Mouse (Mus musculus) MEL (cell line): ENCODE results near the gene Zfp384. TPM values are rescaled to one million over a fixed set of nuclear protein-coding genes. Genes with fewer than 3 reads are reported as not detected.

ENCODE experiments used
- DNase-seq: peaks from one replicate; pipeline ENCODE4 v3.0.0; 2011; ENCODE audit warnings: low read depth, low spot score
- H3K27ac ChIP-seq: 2 replicates; pipeline ENCODE4 v1.5.1; 2012; ENCODE audit warnings: low read depth, mild to moderate bottlenecking, control low read depth, low read length, moderate library complexity; ENCODE audit not compliant: control insufficient read depth
- H3K27me3 ChIP-seq, 2 experiments: fragments of 150-350 bp in 1 of 2; sonication (generic) in 1 of 2; 2 replicates each; pipeline ENCODE4 v1.6.1; 2012; ENCODE audit warnings: low read length in 2 of 2, mild to moderate bottlenecking in 2 of 2, improper control_type of control experiment in 1 of 2, moderate library complexity in 1 of 2; ENCODE audit not compliant: insufficient read depth in 2 of 2, control insufficient read depth in 1 of 2
- H3K36me3 ChIP-seq, 2 experiments: 2 replicates each; pipeline ENCODE4 v1.6.1; 2012 to 2014; ENCODE audit warnings: low read length in 2 of 2, improper control_type of control experiment in 1 of 2, inconsistent platforms in 1 of 2, mild to moderate bottlenecking in 1 of 2; ENCODE audit not compliant: insufficient read depth in 2 of 2, control insufficient read depth in 1 of 2
- H3K4me1 ChIP-seq, 2 experiments: fragments of 150-350 bp in 1 of 2; sonication (generic) in 1 of 2; 2 replicates each; pipeline ENCODE4 v1.6.1; 2012; ENCODE audit warnings: low read length in 2 of 2, improper control_type of control experiment in 1 of 2, mild to moderate bottlenecking in 1 of 2; ENCODE audit not compliant: insufficient read depth in 2 of 2, control insufficient read depth in 1 of 2
- H3K4me3 ChIP-seq, 2 experiments: fragments of 150-350 bp in 1 of 2; sonication (generic) in 1 of 2; 2 replicates each; pipeline ENCODE4 v1.5.1; 2012; ENCODE audit warnings: low read depth in 2 of 2, low read length in 2 of 2, mild to moderate bottlenecking in 2 of 2, moderate library complexity in 2 of 2, control low read depth in 1 of 2, improper control_type of control experiment in 1 of 2; ENCODE audit not compliant: control insufficient read depth in 1 of 2, insufficient read depth in 1 of 2
- H3K79me2 ChIP-seq: 2 replicates; pipeline ENCODE4 v1.6.1; 2012; ENCODE audit warnings: mild to moderate bottlenecking, low read length, moderate library complexity; ENCODE audit not compliant: control insufficient read depth, poor library complexity, insufficient read depth
- H3K9ac ChIP-seq: 2 replicates; pipeline ENCODE4 v1.6.1; 2012; ENCODE audit warnings: low read depth, mild to moderate bottlenecking, control low read depth, low read length, moderate library complexity; ENCODE audit not compliant: control insufficient read depth, poor library complexity, severe bottlenecking
- H3K9me3 ChIP-seq: fragments of 150-350 bp; sonication (generic); replicated peaks from 2 replicates; pipeline ENCODE4 v1.6.1; 2012; ENCODE audit warnings: mild to moderate bottlenecking, low read length, improper control_type of control experiment, moderate library complexity; ENCODE audit not compliant: insufficient read depth
- CHD1 ChIP-seq: IDR thresholded peaks from 2 replicates; pipeline ENCODE4 v1.6.1; 2012; ENCODE audit warnings: low read depth, mild to moderate bottlenecking, inconsistent platforms, low read length, improper control_type of control experiment
- CHD2 ChIP-seq: IDR thresholded peaks from 2 replicates; pipeline ENCODE4 v1.6.1; 2011; ENCODE audit warnings: low read length, improper control_type of control experiment
- E2F4 ChIP-seq: IDR thresholded peaks from 2 replicates; pipeline ENCODE4 v1.6.1; 2011; ENCODE audit warnings: low read depth, low read length, improper control_type of control experiment, borderline replicate concordance
- ELF1 ChIP-seq: IDR thresholded peaks from 2 replicates; pipeline ENCODE4 v1.6.1; 2014; ENCODE audit warnings: low read depth, mild to moderate bottlenecking, inconsistent platforms, low read length, improper control_type of control experiment, moderate library complexity
- ETS1 ChIP-seq: IDR thresholded peaks from 2 replicates; pipeline ENCODE4 v1.6.1; 2012; ENCODE audit warnings: low read depth, mild to moderate bottlenecking, inconsistent platforms, low read length, improper control_type of control experiment, moderate library complexity
- GABPA ChIP-seq: IDR thresholded peaks from 2 replicates; pipeline ENCODE4 v1.6.1; 2012; ENCODE audit warnings: low read depth, mild to moderate bottlenecking, inconsistent platforms, low read length, improper control_type of control experiment, moderate library complexity
- GATA1 ChIP-seq: IDR thresholded peaks from 2 replicates; pipeline ENCODE4 v1.6.1; 2011; ENCODE audit warnings: low read depth, low read length, improper control_type of control experiment
- HCFC1 ChIP-seq: IDR thresholded peaks from 2 replicates; pipeline ENCODE4 v1.6.1; 2012; ENCODE audit warnings: low read depth, mild to moderate bottlenecking, inconsistent platforms, low read length, improper control_type of control experiment, moderate library complexity
- JUND ChIP-seq: IDR thresholded peaks from 2 replicates; pipeline ENCODE4 v1.6.1; 2011; ENCODE audit warnings: low read depth, mild to moderate bottlenecking, improper control_type of control experiment, low read length
- KAT2A ChIP-seq: conservative IDR thresholded peaks from 2 replicates; pipeline ENCODE4 v1.6.1; 2012; ENCODE audit warnings: low read depth, low read length, improper control_type of control experiment, inconsistent platforms
- MAFK ChIP-seq: IDR thresholded peaks from 2 replicates; pipeline ENCODE4 v1.6.1; 2011; ENCODE audit warnings: low read depth, mild to moderate bottlenecking, low read length, improper control_type of control experiment, borderline replicate concordance
- MAX ChIP-seq: IDR thresholded peaks from 2 replicates; pipeline ENCODE4 v1.6.1; 2011; ENCODE audit warnings: low read length, improper control_type of control experiment
- MEF2A ChIP-seq: IDR thresholded peaks from 2 replicates; pipeline ENCODE4 v1.6.1; 2014; ENCODE audit warnings: low read depth, mild to moderate bottlenecking, inconsistent platforms, low read length, improper control_type of control experiment; ENCODE audit not compliant: poor library complexity, insufficient replicate concordance, severe bottlenecking; ENCODE audit errors: extremely low read depth
- MYC ChIP-seq: IDR thresholded peaks from 2 replicates; pipeline ENCODE4 v1.6.1; 2011; ENCODE audit warnings: low read depth, mild to moderate bottlenecking, low read length, improper control_type of control experiment, moderate library complexity
- NRF1 ChIP-seq: IDR thresholded peaks from 2 replicates; pipeline ENCODE4 v1.6.1; 2014; ENCODE audit warnings: low read depth, mild to moderate bottlenecking, inconsistent platforms, low read length, improper control_type of control experiment, moderate library complexity; ENCODE audit not compliant: poor library complexity, insufficient read depth, severe bottlenecking
- POLR2A ChIP-seq, 2 experiments: IDR thresholded peaks; 2 replicates each; pipeline ENCODE4 v1.6.1; 2011 to 2012; ENCODE audit warnings: low read length in 2 of 2, mild to moderate bottlenecking in 2 of 2, control low read depth in 1 of 2, improper control_type of control experiment in 1 of 2, low read depth in 1 of 2, moderate library complexity in 1 of 2; ENCODE audit not compliant: control insufficient read depth in 1 of 2, insufficient read depth in 1 of 2, poor library complexity in 1 of 2
- POLR2AphosphoS2 ChIP-seq: IDR thresholded peaks from 2 replicates; pipeline ENCODE4 v1.6.1; 2011; ENCODE audit warnings: low read length, improper control_type of control experiment
- RCOR1 ChIP-seq: IDR thresholded peaks from 2 replicates; pipeline ENCODE4 v1.6.1; 2012; ENCODE audit warnings: low read depth, mild to moderate bottlenecking, inconsistent platforms, low read length, improper control_type of control experiment
- SIN3A ChIP-seq: IDR thresholded peaks from 2 replicates; pipeline ENCODE4 v1.6.1; 2012; ENCODE audit warnings: low read length, improper control_type of control experiment, inconsistent platforms
- TBP ChIP-seq: IDR thresholded peaks from 2 replicates; pipeline ENCODE4 v1.8.0; 2011; ENCODE audit warnings: low read depth, low read length, improper control_type of control experiment
- UBTF ChIP-seq: IDR thresholded peaks from 2 replicates; pipeline ENCODE4 v1.6.1; 2012; ENCODE audit warnings: low read depth, mild to moderate bottlenecking, inconsistent platforms, low read length, improper control_type of control experiment, moderate library complexity, borderline replicate concordance; ENCODE audit not compliant: insufficient read depth
- USF1 ChIP-seq: IDR thresholded peaks from 2 replicates; pipeline ENCODE4 v1.6.1; 2014; ENCODE audit warnings: low read depth, mild to moderate bottlenecking, inconsistent platforms, low read length, improper control_type of control experiment, moderate library complexity
- USF2 ChIP-seq, 2 experiments: IDR thresholded peaks; 2 replicates each; pipeline ENCODE4 v1.6.1; 2011 to 2012; ENCODE audit warnings: improper control_type of control experiment in 2 of 2, low read length in 2 of 2, borderline replicate concordance in 1 of 2, inconsistent platforms in 1 of 2, low read depth in 1 of 2, mild to moderate bottlenecking in 1 of 2; ENCODE audit not compliant: insufficient read depth in 1 of 2
- ZC3H11A ChIP-seq: IDR thresholded peaks from 2 replicates; pipeline ENCODE4 v1.6.1; 2012; ENCODE audit warnings: low read depth, mild to moderate bottlenecking, inconsistent platforms, low read length, improper control_type of control experiment
- ZKSCAN1 ChIP-seq: IDR thresholded peaks from 2 replicates; pipeline ENCODE4 v1.6.1; 2012; ENCODE audit warnings: low read depth, mild to moderate bottlenecking, inconsistent platforms, low read length, improper control_type of control experiment, moderate library complexity
- ZMIZ1 ChIP-seq: IDR thresholded peaks from 2 replicates; pipeline ENCODE4 v1.6.1; 2012; ENCODE audit warnings: low read depth, mild to moderate bottlenecking, inconsistent platforms, low read length, improper control_type of control experiment, moderate library complexity
- ZNF384 ChIP-seq: IDR thresholded peaks from 2 replicates; pipeline ENCODE4 v1.6.1; 2012; ENCODE audit warnings: low read depth, mild to moderate bottlenecking, inconsistent platforms, low read length, improper control_type of control experiment
- polyA plus RNA-seq, 2 experiments: library from polyadenylated mRNA; stranded (reverse) in 1 of 2; unstranded in 1 of 2; fragments of >175 nt in 1 of 2; fragments of >200 nt in 1 of 2; gene quantifications; 2 replicates each; pipeline versions ENCODE4 v1.2.1 to v1.2.4; 2012; ENCODE audit warnings: low replicate concordance in 2 of 2, low read depth in 1 of 2; ENCODE audit not compliant: insufficient read length in 2 of 2, insufficient read depth in 1 of 2, missing spikeins in 1 of 2
- total RNA-seq: library from RNA; depleted of rRNA; stranded (reverse); fragments of 300-350 nt; gene quantifications from 2 replicates; pipeline ENCODE4 v1.2.3, GENCODE M21; 2012

Gene Zfp384
- total and polyA plus RNA-seq, 3 experiments, result 19.5 to 57.4 TPM; not detected in 1

- H3K36me3 ChIP-seq, result peaks cover under 1 to 22% of the 10 kb centered on the region in 2 experiments
- TF ChIP-seq NRF1, result no peak
- 0 out of 2 replicates have a peak, but pooled peaks have one; percentile 17 for TF ChIP-seq RCOR1
- no peak; a peak in 1 of 4 replicates for TF ChIP-seq POLR2A (IDR thresholded peaks at IDR 0.05; ENCODE audit: control insufficient read depth in 1 of 2, insufficient read depth in 1 of 2, low read depth in 1 of 2, low read length in 2 of 2, poor library complexity in 1 of 2)
- TF ChIP-seq ZKSCAN1, result 0 out of 2 replicates have a peak, but pooled peaks have one; percentile 51
- TF ChIP-seq CHD2, result peak; percentile 16; the same call in 1 of the 2 replicates
- peak; percentile 64; the same call in 1 of the 2 replicates for TF ChIP-seq ZMIZ1
- TF ChIP-seq USF2 (IDR thresholded peaks at IDR 0.05; ENCODE audit: borderline replicate concordance in 1 of 2, insufficient read depth in 1 of 2, low read depth in 1 of 2, low read length in 2 of 2), result no peak
- no peak for TF ChIP-seq MAX
- no peak for TF ChIP-seq MEF2A
- no peak; the same call in 1 of the 2 replicates for TF ChIP-seq MYC
- peak overlapping the region in 1 of 2 experiments; percentile 16; a peak in 1 of 4 replicates for H3K4me3 ChIP-seq
- peak overlapping the region; percentile 61 for H3K9ac ChIP-seq
- peaks cover 5% of the 10 kb centered on the region; the same call in 1 of the 2 replicates for H3K79me2 ChIP-seq
- H3K27me3 ChIP-seq, result no peaks in the 10 kb centered on the region
- no peak for DNase-seq
- H3K9me3 ChIP-seq, result no peaks in the 10 kb centered on the region
- peaks cover 13 to 18% of the 10 kb centered on the region in 2 experiments for H3K4me1 ChIP-seq
- H3K27ac ChIP-seq, result peak overlapping the region; percentile 86
Observed at GRCm38 (mm10) chr6:125039131-125039530, 30.2 kb downstream of the Zfp384 start.

GRCm38 (mm10) chr6:125039533-125040153, 30.7 kb downstream of the Zfp384 start, which contains the start of gene Ing4:
Gene Ing4, plus strand, starts transcription at chr6:125039760.
- TF ChIP-seq ETS1, result peak; percentile 80
- no peak for TF ChIP-seq MAFK
- no peak for TF ChIP-seq USF2 (IDR thresholded peaks at IDR 0.05; ENCODE audit: borderline replicate concordance in 1 of 2, insufficient read depth in 1 of 2, low read depth in 1 of 2, low read length in 2 of 2)
- peak; percentile 36 to 45; a peak in 2 of 4 replicates for TF ChIP-seq POLR2A (IDR thresholded peaks at IDR 0.05; ENCODE audit: control insufficient read depth in 1 of 2, insufficient read depth in 1 of 2, low read depth in 1 of 2, low read length in 2 of 2, poor library complexity in 1 of 2)
- TF ChIP-seq ELF1, result peak; percentile 100
- peak; percentile 86 for TF ChIP-seq MYC
- peak; percentile 92 for TF ChIP-seq MAX
- peak; percentile 83 for TF ChIP-seq TBP
- no peak for TF ChIP-seq ZC3H11A
- TF ChIP-seq ZNF384, result peak; percentile 100
- TF ChIP-seq E2F4, result peak; percentile 96
- no peak for TF ChIP-seq CHD1
- peak; percentile 87; the same call in 1 of the 2 replicates for TF ChIP-seq POLR2AphosphoS2
- TF ChIP-seq ZMIZ1, result no peak
- no peak for TF ChIP-seq JUND
- TF ChIP-seq USF1, result no peak
- TF ChIP-seq NRF1, result peak; percentile 35; the same call in 1 of the 2 replicates
- no peak; the same call in 1 of the 2 replicates for TF ChIP-seq GABPA
- no peak for TF ChIP-seq UBTF
- 0 out of 2 replicates have a peak, but pooled peaks have one; percentile 10 for TF ChIP-seq GATA1
- TF ChIP-seq HCFC1, result peak; percentile 98
- peak; percentile 99 for TF ChIP-seq SIN3A
- peak; percentile 96 for TF ChIP-seq KAT2A

More at GRCm38 (mm10) chr6:125039533-125040153, 30.7 kb downstream of the Zfp384 start, which contains the start of gene Ing4:
- DNase-seq, result peak; percentile 99
- Histone ChIP-seq H3K79me2 (peaks cover 5% of the 10 kb centered on the region; the same call in 1 of the 2 replicates), H3K4me1 (peaks cover 13 to 18% of the 10 kb centered on the region in 2 experiments), H3K27me3 (no peaks in the 10 kb centered on the region), H3K27ac (peak within 1 kb of the TSS; percentile 88), H3K9me3 (no peaks in the 10 kb centered on the region), H3K9ac (peak within 1 kb of the TSS; percentile 80), H3K4me3 (peak within 1 kb of the TSS; percentile 81 to 86), H3K36me3 (peaks cover 0 to 22% of the 10 kb centered on the region in 2 experiments; a peak in 3 of 4 replicates)
